21 mouse cellular contexts compared by ENCODE assay signal in genomic region chr11:65769990-65770389, GRCm38 (mm10). TPM values are rescaled to one million over a fixed set of nuclear protein-coding genes. Genes with fewer than 3 reads are reported as not detected.
DNase-seq lines count a peak whose midpoint lies in the region; ATAC-seq and TF ChIP-seq lines count a peak whose summit lies in the region.
"Had no signal": no experiment of that assay in that cellular context is flagged by ENCODE, and none has a peak within 500 bp of the region (broad histone marks: within the 10 kb centered on the region; RNA-seq: fewer than 3 reads in every experiment).

No protein-coding gene starts in this region.

- intact Hi-C loops in gastrocnemius, adult 2 months (cut with DNase I), result no loop called here
- intact Hi-C loops in gastrocnemius, postnatal 14 days (cut with DNase I; ENCODE audit: low total_unique reads), result no loop called here

- peak; percentile 80 for ATAC-seq in common myeloid progenitor, adult 5-6 weeks (replicated peaks; ENCODE audit: low read depth, poor library complexity, severe bottlenecking)
- ATAC-seq in megakaryocyte-erythroid progenitor cell, adult 5-6 weeks (replicated peaks; ENCODE audit: low FRiP score, low TSS enrichment, poor library complexity, severe bottlenecking), result peak; percentile 38; the same call in 1 of the 2 replicates
- ATAC-seq: forebrain, embryonic 14.5 days; hindbrain, postnatal 0 days had no signal

- TF ChIP-seq CTCF in gastrocnemius, adult 2 months (IDR thresholded peaks at IDR 0.05), result no peak

- no peak overlapping the region for H3K4me3 ChIP-seq in gastrocnemius, adult 2 months
- H3K4me3 ChIP-seq: embryonic facial prominence, embryonic 15.5 days; erythroblast, embryonic 14.5 days; forebrain, embryonic 10.5 days; heart, adult 2 months; heart, embryonic 15.5 days; hindbrain, embryonic 13.5 days had no signal

- peak overlapping the region; percentile 52; the same call in 1 of the 2 replicates for H3K27ac ChIP-seq in gastrocnemius, adult 2 months
- H3K27ac ChIP-seq: embryonic facial prominence, embryonic 15.5 days; forebrain, embryonic 10.5 days; heart, adult 2 months; heart, embryonic 15.5 days; hindbrain, embryonic 13.5 days; hindbrain, postnatal 0 days had no signal

- no peak for DNase-seq in gastrocnemius, adult 2 months
- no peak for DNase-seq in gastrocnemius, postnatal 14 days
- peak; percentile 74 for DNase-seq in 416B (ENCODE audit: low read depth)
- no peak for DNase-seq in c-Kit-positive CD71-positive TER-119-positive erythroid progenitor cells, embryonic 14.5 days (ENCODE audit: low spot score)
- no peak for DNase-seq in layer of hippocampus, adult 18-20 months (ENCODE audit: low spot score in 2 of 2)
- DNase-seq: adrenal gland, adult 8-10 months; adrenal gland, postnatal 36 days; cerebellum, adult 11 months; cerebellum, adult 9-10 months; cerebellum, postnatal 25 days; heart, adult 2 months; heart, postnatal 14 days had no signal

RNA-seq across cellular contexts. Expression of gene Map2k4, which starts 18.1 kb away (rescaled TPM):
- 10 to 100 TPM; 61.3 to 77.9 TPM for total RNA-seq in gastrocnemius, adult 2 months (2021)
- 10 to 100 TPM; 54.9 to 56.0 TPM for total RNA-seq in gastrocnemius, postnatal 14 days (2021)
- 33.9 and 37.9 TPM in 2 replicates for total RNA-seq in common myeloid progenitor, adult 5-6 weeks (2017)
- 47.4 and 49.6 TPM in 2 replicates for total RNA-seq in megakaryocyte-erythroid progenitor cell, adult 5-6 weeks (2014; fragmentation: Nextera tagmentation)
- 38.1 and 39.3 TPM in 2 replicates for total RNA-seq in megakaryocyte-erythroid progenitor cell, adult 5-6 weeks (2017)
- total RNA-seq in layer of hippocampus, adult 18-20 months (2021), result 100 to 1,000 TPM; 194 to 201 TPM

RNA-seq across cellular contexts. Expression of gene Zkscan6, which starts 37.0 kb away (rescaled TPM):
- 1 to 10 TPM; 2.5 to 2.7 TPM for total RNA-seq in gastrocnemius, adult 2 months (2021)
- total RNA-seq in gastrocnemius, postnatal 14 days (2021), result 1 to 10 TPM; 3.4 TPM
- 16.8 and 17.8 TPM in 2 replicates for total RNA-seq in common myeloid progenitor, adult 5-6 weeks (2017)
- total RNA-seq in megakaryocyte-erythroid progenitor cell, adult 5-6 weeks (2014; fragmentation: Nextera tagmentation), result 9.2 and 12.4 TPM in 2 replicates
- total RNA-seq in megakaryocyte-erythroid progenitor cell, adult 5-6 weeks (2017), result 12.6 and 24.9 TPM in 2 replicates
- total RNA-seq in layer of hippocampus, adult 18-20 months (2021), result 10 to 100 TPM; 14.8 to 15.9 TPM
